Mouse (Mus musculus) forebrain, postnatal 0 days (tissue): ENCODE measurements around the gene Slc6a4. TPM values are rescaled to one million over a fixed set of nuclear protein-coding genes. Genes with fewer than 3 reads are reported as not detected.
"Not testable (repeated sequence)": the region's sequence is repeated elsewhere in the genome, so short reads cannot be mapped to it uniquely, and the experiment has no call there.

Source experiments
- ATAC-seq: fragments of 200-750 bp; cut with Nextera tagmentation; 2 replicates; pipeline ENCODE4 v1.8.0; 2017; ENCODE audit warnings: mild to moderate bottlenecking, moderate library complexity
- DNase-seq: peaks from one replicate; pipeline ENCODE4 v3.0.0-alpha.2; 2015
- H3K27ac ChIP-seq: fragments of 300-500 bp; sonication (generic); 2 replicates; pipeline ENCODE4 v1.5.1; 2014; ENCODE audit warnings: low read depth, mild to moderate bottlenecking, antibody characterized with exemption, low read length, moderate library complexity, mixed read lengths
- H3K27me3 ChIP-seq: fragments of 300-500 bp; sonication (generic); 2 replicates; pipeline ENCODE4 v1.6.1; 2014; ENCODE audit warnings: mild to moderate bottlenecking, low read length, mixed read lengths; ENCODE audit not compliant: insufficient read depth
- H3K36me3 ChIP-seq: fragments of 300-500 bp; sonication (generic); 2 replicates; pipeline ENCODE4 v1.6.1; 2014; ENCODE audit warnings: mild to moderate bottlenecking, moderate library complexity; ENCODE audit not compliant: insufficient read depth
- H3K4me1 ChIP-seq: fragments of 300-500 bp; sonication (generic); 2 replicates; pipeline ENCODE4 v1.6.1; 2014; ENCODE audit warnings: antibody characterized with exemption; ENCODE audit not compliant: insufficient read depth
- H3K4me2 ChIP-seq: fragments of 300-500 bp; sonication (generic); 2 replicates; pipeline ENCODE4 v1.6.1; 2014; ENCODE audit warnings: low read depth, mild to moderate bottlenecking, moderate library complexity
- H3K4me3 ChIP-seq: fragments of 300-500 bp; sonication (generic); 2 replicates; pipeline ENCODE4 v1.5.1; 2014; ENCODE audit warnings: low read depth, low read length, mixed read lengths
- H3K9ac ChIP-seq: fragments of 300-500 bp; sonication (generic); 2 replicates; pipeline ENCODE4 v1.6.1; 2014; ENCODE audit warnings: mild to moderate bottlenecking
- H3K9me3 ChIP-seq: fragments of 300-500 bp; sonication (generic); 2 replicates; pipeline ENCODE4 v1.6.1; 2016; ENCODE audit warnings: low read length
- CTCF ChIP-seq: sonication (generic); IDR thresholded peaks from 2 replicates; pipeline ENCODE4 v1.5.1; 2016; ENCODE audit warnings: antibody characterized with exemption, control low read depth, low read depth
- WGBS: fragments of 180-500 bp; shearing (Covaris S2); extraction: QIAGEN DNeasy Blood & Tissue Kit; methylation state at CpG from one replicate; pipeline ENCODE4 v1.1.7; 2014; 5-methylcytosine and 5-hydroxymethylcytosine counted together
- polyA plus RNA-seq: library from polyadenylated mRNA; unstranded; fragments of >200 nt; fragmentation: Nextera tagmentation; extraction: Ambion mirVana; gene quantifications from 2 replicates; pipeline ENCODE4 v1.2.1, GENCODE M21; 2015
- total RNA-seq: library from RNA; depleted of rRNA; stranded (reverse); fragments of >200 nt; gene quantifications from 2 replicates; pipeline ENCODE4 v1.2.3, GENCODE M21; 2014

Slc6a4 gene
- total and polyA plus RNA-seq, 2 experiments from 2014 or later, result 3.0 TPM

DNA sequence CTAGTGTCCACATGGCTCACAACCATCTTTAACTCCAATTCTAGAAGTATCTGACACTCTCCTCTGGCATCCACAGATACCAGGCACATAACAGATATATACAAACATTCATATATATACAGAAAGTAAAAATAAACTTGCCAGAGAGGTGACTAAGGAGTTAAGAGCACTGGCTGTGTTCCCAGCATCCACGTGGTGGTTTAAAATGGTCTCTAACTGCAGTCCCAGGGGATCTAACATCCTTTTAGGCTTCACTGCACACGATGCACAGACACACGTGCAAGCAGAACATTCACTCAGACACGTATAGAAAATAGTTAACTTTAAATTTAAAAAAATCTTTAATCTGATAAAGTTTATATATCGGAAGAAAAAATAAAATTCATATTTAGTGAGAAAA is 63.5 kb downstream of the Slc6a4 start:
- Histone ChIP-seq H3K27me3 (no peaks in the 10 kb centered on the region), H3K4me3 (no peak overlapping the region), H3K4me2 (no peak overlapping the region), H3K36me3 (no peaks in the 10 kb centered on the region), H3K4me1 (no peaks in the 10 kb centered on the region), H3K9ac (no peak overlapping the region), H3K27ac (no peak overlapping the region), H3K9me3 (no peaks in the 10 kb centered on the region)
- 57% methylated on average over 5 of the region's 5 CpGs for WGBS
- TF ChIP-seq CTCF, result no peak
- ATAC-seq, result no peak
- DNase-seq, result no peak

GRCm38 (mm10) chr11:77063406-77063805 is 65.0 kb downstream of the Slc6a4 start:
- H3K36me3 ChIP-seq, result no peaks in the 10 kb centered on the region
- no peak overlapping the region for H3K4me2 ChIP-seq
- no peaks in the 10 kb centered on the region for H3K27me3 ChIP-seq
- TF ChIP-seq CTCF, result no peak
- DNase-seq (no peak), ATAC-seq (no peak)
- H3K4me1 ChIP-seq, result no peaks in the 10 kb centered on the region
- H3K4me3 ChIP-seq, result no peak overlapping the region
- H3K9me3 ChIP-seq, result no peaks in the 10 kb centered on the region
- 96% methylated on average over 2 of the region's 2 CpGs for WGBS
- no peak overlapping the region for H3K9ac ChIP-seq
- no peak overlapping the region for H3K27ac ChIP-seq

DNA sequence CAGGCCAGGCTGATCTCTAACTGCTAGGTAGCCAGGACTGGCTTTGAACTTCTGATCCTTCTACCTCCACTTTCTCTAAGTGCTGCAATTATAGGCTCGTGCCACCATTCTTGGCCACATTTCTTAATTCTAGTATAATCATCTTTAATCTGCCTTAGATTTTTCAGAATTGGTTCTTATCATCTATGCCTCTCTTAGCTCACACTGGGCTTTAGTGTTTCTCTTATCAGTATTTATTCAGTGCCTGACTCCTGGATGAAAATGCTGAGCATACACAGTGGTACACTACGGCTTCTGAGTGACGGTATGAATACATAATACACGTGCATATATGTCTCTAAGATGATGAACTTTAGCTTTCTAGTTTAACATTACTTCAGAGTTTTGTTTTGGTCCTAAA is 70.4 kb downstream of the Slc6a4 start:
- Histone ChIP-seq H3K27ac (no peak overlapping the region), H3K36me3 (0 out of 2 replicates have a peak, but pooled peaks cover 5% of the 10 kb centered on the region)
- WGBS, result 92% methylated on average over 4 of the region's 4 CpGs

DNA sequence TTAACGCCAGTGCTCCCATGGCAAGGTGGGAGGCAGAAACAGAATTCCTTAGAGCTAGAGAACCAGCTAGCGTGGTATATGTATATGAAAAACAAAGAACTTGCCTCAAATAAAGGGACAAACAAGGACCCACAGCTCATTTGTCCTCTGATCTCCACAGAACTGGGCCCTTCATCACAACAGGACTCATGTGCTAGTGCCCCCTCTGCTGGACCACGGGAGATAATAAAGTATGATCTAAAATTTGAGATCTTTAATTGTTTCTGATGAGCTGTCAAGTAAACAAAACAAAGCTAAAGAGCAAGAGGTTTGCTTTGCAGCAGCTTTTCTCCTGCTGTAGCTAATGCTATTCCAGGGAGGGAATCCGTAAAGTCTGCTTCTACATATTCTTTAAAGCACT is 72.3 kb downstream of the Slc6a4 start:
- H3K9me3 ChIP-seq, result no peaks in the 10 kb centered on the region
- peaks cover 10% of the 10 kb centered on the region; the same call in 1 of the 2 replicates for H3K36me3 ChIP-seq
- no peaks in the 10 kb centered on the region for H3K27me3 ChIP-seq
- ATAC-seq (no peak), DNase-seq (no peak)
- H3K9ac ChIP-seq, result no peak overlapping the region
- no peak overlapping the region for H3K4me2 ChIP-seq
- no peak overlapping the region for H3K27ac ChIP-seq
- no peak overlapping the region for H3K4me3 ChIP-seq
- WGBS, result 76% methylated on average over 4 of the region's 4 CpGs
- peak; percentile 42 for TF ChIP-seq CTCF
- no peaks in the 10 kb centered on the region for H3K4me1 ChIP-seq

More for the DNA sequence above, 70.4 kb downstream of the Slc6a4 start:
- Histone ChIP-seq H3K4me3 (no peak overlapping the region), H3K27me3 (no peaks in the 10 kb centered on the region), H3K9ac (no peak overlapping the region), H3K4me1 (no peaks in the 10 kb centered on the region), H3K4me2 (no peak overlapping the region), H3K9me3 (no peaks in the 10 kb centered on the region)
- TF ChIP-seq CTCF, result no peak
- ATAC-seq (no peak), DNase-seq (no peak)

DNA sequence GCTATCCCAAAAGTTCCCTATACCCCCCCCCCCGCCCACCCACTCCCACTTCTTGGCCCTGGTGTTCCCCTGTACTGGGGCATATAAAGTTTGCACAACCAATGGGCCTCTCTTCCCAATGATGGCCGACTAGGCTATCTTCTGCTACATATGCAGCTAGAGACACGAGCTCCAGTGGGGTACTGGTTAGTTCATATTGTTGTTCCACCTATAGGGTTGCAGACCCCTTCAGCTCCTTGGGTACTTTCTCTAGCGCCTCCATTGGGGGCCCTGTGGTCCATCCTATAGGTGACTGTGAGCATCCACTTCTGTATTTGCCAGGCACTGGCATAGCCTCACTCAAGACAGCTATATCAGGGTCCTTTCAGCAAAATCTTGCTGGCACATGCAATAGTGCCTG is 78.9 kb downstream of the Slc6a4 start:
- Histone ChIP-seq H3K9ac (peak overlapping the region; percentile 68), H3K36me3 (peaks cover 11% of the 10 kb centered on the region), H3K4me3 (peak overlapping the region; percentile 79), H3K4me2 (peak overlapping the region; percentile 89)
- DNase-seq, H3K9me3 ChIP-seq, ATAC-seq, H3K27me3 ChIP-seq, H3K27ac ChIP-seq, H3K4me1 ChIP-seq: not testable (repeated sequence)
- 49% methylated on average over 4 of the region's 4 CpGs for WGBS

DNA sequence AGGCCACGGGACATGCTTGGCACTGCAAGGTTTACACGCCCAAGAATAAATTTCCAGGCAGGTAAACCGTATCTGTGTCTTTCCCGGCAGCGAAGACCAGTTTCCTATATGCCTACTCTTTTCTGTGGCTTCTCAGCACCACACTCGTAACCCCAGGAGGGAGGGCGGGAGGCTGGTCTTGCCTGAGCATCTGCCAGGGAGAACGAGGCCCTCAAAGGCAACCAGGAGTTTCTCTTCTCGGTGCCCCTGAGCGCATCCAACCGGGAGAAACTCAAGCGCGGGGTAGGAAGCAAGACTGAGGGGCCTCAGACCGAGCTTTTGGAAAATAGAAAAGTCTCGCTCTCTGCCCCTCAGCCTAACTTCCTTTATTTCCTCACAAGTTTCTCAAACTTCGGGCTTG is 79.4 kb downstream of the Slc6a4 start:
- peaks cover 11% of the 10 kb centered on the region for H3K36me3 ChIP-seq
- H3K4me1 ChIP-seq, result 0 out of 2 replicates have a peak, but pooled peaks cover 3% of the 10 kb centered on the region
- 4% methylated on average over 16 of the region's 16 CpGs for WGBS
- ATAC-seq (peak; percentile 28; the same call in 1 of the 2 replicates), DNase-seq (no peak)
- no peak for TF ChIP-seq CTCF
- H3K27ac ChIP-seq, result peak overlapping the region; percentile 92
- H3K4me3 ChIP-seq, result peak overlapping the region; percentile 79
- no peaks in the 10 kb centered on the region for H3K27me3 ChIP-seq
- peak overlapping the region; percentile 68 for H3K9ac ChIP-seq
- no peaks in the 10 kb centered on the region for H3K9me3 ChIP-seq
- H3K4me2 ChIP-seq, result peak overlapping the region; percentile 89

- DNase-seq (peak; percentile 95), ATAC-seq (peak; percentile 100)
- H3K27ac ChIP-seq, result peak within 1 kb of the TSS; percentile 92
- 0 out of 2 replicates have a peak, but pooled peaks cover 3% of the 10 kb centered on the region for H3K4me1 ChIP-seq
- WGBS, result 3% methylated on average over 48 of the region's 48 CpGs
- peaks cover 11% of the 10 kb centered on the region for H3K36me3 ChIP-seq
- peak within 1 kb of the TSS; percentile 89 for H3K4me2 ChIP-seq
- H3K9me3 ChIP-seq, result no peaks in the 10 kb centered on the region
- no peak for TF ChIP-seq CTCF
- H3K27me3 ChIP-seq, result no peaks in the 10 kb centered on the region
- peak within 1 kb of the TSS; percentile 79 for H3K4me3 ChIP-seq
- peak within 1 kb of the TSS; percentile 68 for H3K9ac ChIP-seq
Observed at GRCm38 (mm10) chr11:77078273-77079134, 80.1 kb downstream of the Slc6a4 start, which contains the start of gene Nsrp1. Gene Nsrp1 (minus strand): TSS chr11:77078435.
